Mouse (Mus musculus) cerebellum, adult 11-12 months (tissue): ENCODE measurements at regions not wholly inside any gene's neighbourhood (a gene's known extent, or its start where the extent isn't known, plus 50 kb on each side); places are given as distances from the start of the nearest gene placed in this dataset.
"Not testable (repeated sequence)": the region's sequence is repeated elsewhere in the genome, so short reads cannot be mapped to it uniquely, and the experiment has no call there.

Source experiments
- DNase-seq: peaks from one replicate; pipeline ENCODE4 v3.0.0; 2022

GRCm38 (mm10) chr17:85881636-85882170 is 193.6 kb upstream of the Six2 start:
- DNase-seq, result no peak

GRCm38 (mm10) chr17:85881046-85881445 is 193.0 kb upstream of the Six2 start:
- no peak for DNase-seq

GRCm38 (mm10) chr17:85877426-85877825 is 189.4 kb upstream of the Six2 start:
- no peak for DNase-seq

GRCm38 (mm10) chr17:85876853-85877252 is 188.8 kb upstream of the Six2 start:
- DNase-seq, result no peak

- DNase-seq, result no peak
These were observed 185.9 kb upstream of the Six2 start for GRCm38 (mm10) chr17:85873853-85874586.

- no peak for DNase-seq
These were observed 184.9 kb upstream of the Six2 start for GRCm38 (mm10) chr17:85872903-85873413.

GRCm38 (mm10) chr17:85870406-85870805 is 182.3 kb upstream of the Six2 start:
- DNase-seq, result no peak

GRCm38 (mm10) chr17:85869179-85869578 is 181.1 kb upstream of the Six2 start:
- no peak for DNase-seq

- DNase-seq, result no peak
These were observed 180.0 kb upstream of the Six2 start for GRCm38 (mm10) chr17:85867945-85868616.

GRCm38 (mm10) chr17:85866581-85866980 is 178.5 kb upstream of the Six2 start:
- DNase-seq, result no peak

- DNase-seq, result no peak
These were observed 177.9 kb upstream of the Six2 start for GRCm38 (mm10) chr17:85865940-85866339.

GRCm38 (mm10) chr17:85861328-85861727 is 173.3 kb upstream of the Six2 start:
- DNase-seq, result no peak

GRCm38 (mm10) chr17:85860797-85861196 is 172.7 kb upstream of the Six2 start:
- no peak for DNase-seq

- DNase-seq, result no peak
These were observed 172.0 kb upstream of the Six2 start for GRCm38 (mm10) chr17:85859926-85860707.

GRCm38 (mm10) chr17:85858516-85858915 is 170.4 kb upstream of the Six2 start:
- DNase-seq, result no peak

GRCm38 (mm10) chr17:85857705-85858472 is 169.8 kb upstream of the Six2 start:
- no peak for DNase-seq

GRCm38 (mm10) chr17:85856894-85857293 is 168.8 kb upstream of the Six2 start:
- not testable (repeated sequence) for DNase-seq

GRCm38 (mm10) chr17:85853156-85853555 is 165.1 kb upstream of the Six2 start:
- no peak for DNase-seq

- DNase-seq, result no peak
These were observed 160.5 kb upstream of the Six2 start for GRCm38 (mm10) chr17:85848526-85848925.

- DNase-seq, result no peak
These were observed 159.7 kb upstream of the Six2 start for GRCm38 (mm10) chr17:85847756-85848155.

GRCm38 (mm10) chr17:85845059-85845458 is 157.0 kb upstream of the Six2 start:
- DNase-seq, result no peak

GRCm38 (mm10) chr17:85844486-85844885 is 156.4 kb upstream of the Six2 start:
- no peak for DNase-seq
